Mouse (Mus musculus): ENCODE results near the gene Tst. TPM values are rescaled to one million over a fixed set of nuclear protein-coding genes. Genes with fewer than 3 reads are reported as not detected.
A peak's percentile ranks its signal among the peaks of the same experiment; 100 is the strongest.

Gene Tst
- polyA plus RNA-seq, 1 experiment from 2014 or later = 60.0 TPM

- DNase-seq (ENCODE audit: low spot score) = peak; percentile 72
Observed at GRCm38 (mm10) chr15:78390855-78391254, 14.9 kb downstream of the Tst start.

GRCm38 (mm10) chr15:78385564-78385963 is 20.1 kb downstream of the Tst start:
- no peak for DNase-seq (ENCODE audit: low spot score)

GRCm38 (mm10) chr15:78384220-78385116 is 21.2 kb downstream of the Tst start:
- DNase-seq (ENCODE audit: low spot score) = no peak

- no peak for DNase-seq (ENCODE audit: low spot score)
Observed at GRCm38 (mm10) chr15:78383450-78384219, 22.1 kb downstream of the Tst start.

GRCm38 (mm10) chr15:78382115-78382514 is 23.6 kb downstream of the Tst start:
- no peak for DNase-seq (ENCODE audit: low spot score)

- DNase-seq (ENCODE audit: low spot score) = no peak
Observed at GRCm38 (mm10) chr15:78380741-78381140, 25.0 kb downstream of the Tst start.

GRCm38 (mm10) chr15:78380208-78380607 is 25.5 kb downstream of the Tst start:
- no peak for DNase-seq (ENCODE audit: low spot score)

GRCm38 (mm10) chr15:78378556-78378955 is 27.2 kb downstream of the Tst start:
- no peak for DNase-seq (ENCODE audit: low spot score)

GRCm38 (mm10) chr15:78377859-78378258 is 27.8 kb downstream of the Tst start:
- no peak for DNase-seq (ENCODE audit: low spot score)

- DNase-seq (ENCODE audit: low spot score) = no peak
Observed at GRCm38 (mm10) chr15:78374204-78374603, 31.5 kb downstream of the Tst start.

- no peak for DNase-seq (ENCODE audit: low spot score)
Observed at GRCm38 (mm10) chr15:78372796-78373195, 32.9 kb downstream of the Tst start.

GRCm38 (mm10) chr15:78369641-78370040 is 36.1 kb downstream of the Tst start:
- no peak for DNase-seq (ENCODE audit: low spot score)

- peak; percentile 42 for DNase-seq (ENCODE audit: low spot score)
Observed at GRCm38 (mm10) chr15:78368926-78369346, 36.8 kb downstream of the Tst start.

GRCm38 (mm10) chr15:78367811-78368210 is 37.9 kb downstream of the Tst start:
- DNase-seq (ENCODE audit: low spot score) = no peak

GRCm38 (mm10) chr15:78366875-78367274 is 38.8 kb downstream of the Tst start:
- DNase-seq (ENCODE audit: low spot score) = no peak

- DNase-seq (ENCODE audit: low spot score) = no peak
Observed at GRCm38 (mm10) chr15:78365916-78366315, 39.8 kb downstream of the Tst start.

- DNase-seq (ENCODE audit: low spot score) = no peak
Observed at GRCm38 (mm10) chr15:78355548-78355947, 50.2 kb downstream of the Tst start.

- DNase-seq (ENCODE audit: low spot score) = peak; percentile 56
Observed at GRCm38 (mm10) chr15:78354958-78355357, 50.7 kb downstream of the Tst start.

GRCm38 (mm10) chr15:78351586-78352165 is 54.0 kb downstream of the Tst start:
- DNase-seq (ENCODE audit: low spot score) = no peak

Measured in thymus, postnatal 0 days (tissue).